Mouse (Mus musculus) kidney, embryonic 15.5 days (tissue): ENCODE measurements around the gene Rimbp3. TPM values are rescaled to one million over a fixed set of nuclear protein-coding genes. Genes with fewer than 3 reads are reported as not detected.
"Not testable (repeated sequence)": the region's sequence is repeated elsewhere in the genome, so short reads cannot be mapped to it uniquely, and the experiment has no call there.

Experiments used
- ATAC-seq: fragments of 200-750 bp; cut with Nextera tagmentation; replicated peaks from 2 replicates; pipeline ENCODE4 v1.8.0; 2017; ENCODE audit warnings: moderate TSS enrichment; ENCODE audit not compliant: low FRiP score
- H3K27ac ChIP-seq: fragments of 300-500 bp; sonication (generic); 2 replicates; pipeline ENCODE4 v1.5.1; 2015; ENCODE audit warnings: mild to moderate bottlenecking, inconsistent platforms
- H3K27me3 ChIP-seq: fragments of 300-500 bp; sonication (generic); 2 replicates; pipeline ENCODE4 v1.6.1; 2015; ENCODE audit warnings: inconsistent platforms
- H3K36me3 ChIP-seq: fragments of 300-500 bp; sonication (generic); 2 replicates; pipeline ENCODE4 v1.6.1; 2015; ENCODE audit warnings: inconsistent platforms
- H3K4me1 ChIP-seq: fragments of 300-500 bp; sonication (generic); 2 replicates; pipeline ENCODE4 v1.6.1; 2015; ENCODE audit warnings: inconsistent platforms
- H3K4me2 ChIP-seq: fragments of 300-500 bp; sonication (generic); 2 replicates; pipeline ENCODE4 v1.6.1; 2015; ENCODE audit warnings: moderate library complexity, mild to moderate bottlenecking, inconsistent platforms
- H3K4me3 ChIP-seq: fragments of 300-500 bp; sonication (generic); replicated peaks from 2 replicates; pipeline ENCODE4 v1.5.1; 2015; ENCODE audit warnings: mild to moderate bottlenecking, inconsistent platforms
- H3K9ac ChIP-seq: fragments of 300-500 bp; sonication (generic); 2 replicates; pipeline ENCODE4 v1.6.1; 2015; ENCODE audit warnings: mild to moderate bottlenecking, inconsistent platforms
- H3K9me3 ChIP-seq: fragments of 300-500 bp; sonication (generic); replicated peaks from 2 replicates; pipeline ENCODE4 v1.6.1; 2016; ENCODE audit warnings: inconsistent platforms
- WGBS: fragments of 180-500 bp; shearing (Covaris S2); methylation state at CpG from one replicate; pipeline ENCODE4 v1.1.7; 2015; ENCODE audit warnings: mixed read lengths; 5-methylcytosine and 5-hydroxymethylcytosine counted together
- polyA plus RNA-seq: library from polyadenylated mRNA; unstranded; fragments of >200 nt; fragmentation: Nextera tagmentation; extraction: Ambion mirVana; gene quantifications from 2 replicates; pipeline ENCODE4 v1.2.1, GENCODE M21; 2015

The Rimbp3 gene
- 0.44 and 0.73 TPM in 2 replicates for polyA plus RNA-seq

GRCm38 (mm10) chr16:17208389-17209361 is at the start of gene Rimbp3:
Gene Rimbp3 (plus strand): TSS chr16:17208603.
- Histone ChIP-seq H3K9ac (peak within 1 kb of the TSS; percentile 46), H3K4me2 (peak within 1 kb of the TSS; percentile 92), H3K4me1 (peaks cover 23% of the 10 kb centered on the region), H3K4me3 (peak within 1 kb of the TSS; percentile 52), H3K36me3 (no peaks in the 10 kb centered on the region), H3K27me3 (peaks cover 48% of the 10 kb centered on the region), H3K9me3 (no peaks in the 10 kb centered on the region), H3K27ac (peak within 1 kb of the TSS; percentile 34)
- ATAC-seq = peak; percentile 85
- WGBS = under 1% methylated on average over 85 of the region's 85 CpGs

- not testable (repeated sequence) for H3K4me2 ChIP-seq
- WGBS = 98% methylated on average over 1 of the region's 1 CpGs
Measured at GRCm38 (mm10) chr16:17165478-17165877, 42.9 kb upstream of the Rimbp3 start.

GRCm38 (mm10) chr16:17167179-17167578 is 41.2 kb upstream of the Rimbp3 start:
- no peak overlapping the region for H3K27ac ChIP-seq
- no peak for ATAC-seq
- peaks cover 83% of the 10 kb centered on the region for H3K36me3 ChIP-seq
- H3K9ac ChIP-seq = no peak overlapping the region
- no peaks in the 10 kb centered on the region for H3K9me3 ChIP-seq
- H3K4me1 ChIP-seq = no peaks in the 10 kb centered on the region
- no peaks in the 10 kb centered on the region for H3K27me3 ChIP-seq
- no peak overlapping the region for H3K4me3 ChIP-seq
- no peak overlapping the region for H3K4me2 ChIP-seq

More at GRCm38 (mm10) chr16:17165478-17165877, 42.9 kb upstream of the Rimbp3 start:
- not testable (repeated sequence) for ATAC-seq, H3K27me3 ChIP-seq, H3K4me3 ChIP-seq, H3K9me3 ChIP-seq, H3K9ac ChIP-seq, H3K27ac ChIP-seq, H3K4me1 ChIP-seq
- H3K36me3 ChIP-seq = peaks cover 70% of the 10 kb centered on the region

- no peak overlapping the region for H3K9ac ChIP-seq
- H3K27me3 ChIP-seq = no peaks in the 10 kb centered on the region
- H3K4me2 ChIP-seq = no peak overlapping the region
- no peaks in the 10 kb centered on the region for H3K4me1 ChIP-seq
- H3K27ac ChIP-seq = no peak overlapping the region
- H3K36me3 ChIP-seq = peaks cover 84% of the 10 kb centered on the region
- WGBS = 91% methylated on average over 5 of the region's 5 CpGs
- ATAC-seq = no peak
- H3K9me3 ChIP-seq = no peaks in the 10 kb centered on the region
- H3K4me3 ChIP-seq = no peak overlapping the region
Measured at GRCm38 (mm10) chr16:17168049-17168448, 40.4 kb upstream of the Rimbp3 start.

GRCm38 (mm10) chr16:17175765-17176164 is 32.6 kb upstream of the Rimbp3 start:
- 85% methylated on average over 2 of the region's 2 CpGs for WGBS
- Histone ChIP-seq H3K9me3 (no peaks in the 10 kb centered on the region), H3K36me3 (peaks cover 69% of the 10 kb centered on the region), H3K4me3 (no peak overlapping the region), H3K27me3 (no peaks in the 10 kb centered on the region), H3K27ac (no peak overlapping the region), H3K9ac (no peak overlapping the region), H3K4me1 (no peaks in the 10 kb centered on the region), H3K4me2 (no peak overlapping the region)
- no peak for ATAC-seq

- Histone ChIP-seq H3K27me3 (no peaks in the 10 kb centered on the region), H3K4me3 (no peak overlapping the region), H3K9me3 (no peaks in the 10 kb centered on the region), H3K27ac (no peak overlapping the region), H3K36me3 (peaks cover 50% of the 10 kb centered on the region), H3K4me2 (no peak overlapping the region), H3K4me1 (no peaks in the 10 kb centered on the region), H3K9ac (no peak overlapping the region)
- 94% methylated on average over 1 of the region's 1 CpGs for WGBS
- ATAC-seq = no peak
Measured at GRCm38 (mm10) chr16:17177623-17178170, 30.7 kb upstream of the Rimbp3 start.

- Histone ChIP-seq H3K9ac (no peak overlapping the region), H3K4me2 (no peak overlapping the region), H3K9me3 (no peaks in the 10 kb centered on the region), H3K4me3 (no peak overlapping the region), H3K27me3 (no peaks in the 10 kb centered on the region), H3K27ac (no peak overlapping the region), H3K4me1 (no peaks in the 10 kb centered on the region), H3K36me3 (peaks cover 37% of the 10 kb centered on the region)
- 95% methylated on average over 3 of the region's 3 CpGs for WGBS
- ATAC-seq = no peak
Measured at GRCm38 (mm10) chr16:17179706-17180105, 28.7 kb upstream of the Rimbp3 start.

GRCm38 (mm10) chr16:17181382-17181781 is 27.0 kb upstream of the Rimbp3 start:
- H3K27ac ChIP-seq = no peak overlapping the region
- no peak overlapping the region for H3K4me3 ChIP-seq
- no peak for ATAC-seq
- peaks cover 36% of the 10 kb centered on the region for H3K36me3 ChIP-seq
- whole genome bisulfite sequencing = 86% methylated on average over 4 of the region's 4 CpGs
- no peaks in the 10 kb centered on the region for H3K9me3 ChIP-seq
- no peaks in the 10 kb centered on the region for H3K27me3 ChIP-seq
- no peaks in the 10 kb centered on the region for H3K4me1 ChIP-seq
- no peak overlapping the region for H3K4me2 ChIP-seq
- no peak overlapping the region for H3K9ac ChIP-seq

GRCm38 (mm10) chr16:17182136-17182535 is 26.3 kb upstream of the Rimbp3 start:
- no peaks in the 10 kb centered on the region for H3K27me3 ChIP-seq
- no peak overlapping the region for H3K9ac ChIP-seq
- WGBS = 74% methylated on average over 2 of the region's 2 CpGs
- no peak overlapping the region for H3K27ac ChIP-seq
- no peak overlapping the region for H3K4me3 ChIP-seq
- H3K4me1 ChIP-seq = no peaks in the 10 kb centered on the region
- ATAC-seq = no peak
- no peak overlapping the region for H3K4me2 ChIP-seq
- H3K9me3 ChIP-seq = no peaks in the 10 kb centered on the region
- H3K36me3 ChIP-seq = peaks cover 37% of the 10 kb centered on the region

GRCm38 (mm10) chr16:17183003-17183402 is 25.4 kb upstream of the Rimbp3 start:
- H3K4me3 ChIP-seq = no peak overlapping the region
- no peak overlapping the region for H3K27ac ChIP-seq
- WGBS = 79% methylated on average over 3 of the region's 3 CpGs
- no peak overlapping the region for H3K9ac ChIP-seq
- no peaks in the 10 kb centered on the region for H3K9me3 ChIP-seq
- no peaks in the 10 kb centered on the region for H3K27me3 ChIP-seq
- H3K4me2 ChIP-seq = no peak overlapping the region
- peaks cover 32% of the 10 kb centered on the region for H3K36me3 ChIP-seq
- ATAC-seq = no peak
- no peaks in the 10 kb centered on the region for H3K4me1 ChIP-seq

GRCm38 (mm10) chr16:17185475-17185874 is 22.9 kb upstream of the Rimbp3 start:
- Histone ChIP-seq H3K9me3 (no peaks in the 10 kb centered on the region), H3K4me2 (no peak overlapping the region), H3K4me3 (no peak overlapping the region), H3K4me1 (no peaks in the 10 kb centered on the region), H3K27ac (no peak overlapping the region), H3K27me3 (no peaks in the 10 kb centered on the region), H3K9ac (no peak overlapping the region), H3K36me3 (peaks cover 32% of the 10 kb centered on the region)
- ATAC-seq = no peak

GRCm38 (mm10) chr16:17193823-17194222 is 14.6 kb upstream of the Rimbp3 start:
- no peak overlapping the region for H3K4me3 ChIP-seq
- no peaks in the 10 kb centered on the region for H3K4me1 ChIP-seq
- no peak overlapping the region for H3K27ac ChIP-seq
- H3K9me3 ChIP-seq = no peaks in the 10 kb centered on the region
- H3K36me3 ChIP-seq = peaks cover 38% of the 10 kb centered on the region; the same call in 1 of the 2 replicates
- 97% methylated on average over 4 of the region's 4 CpGs for WGBS
- H3K4me2 ChIP-seq = no peak overlapping the region
- H3K27me3 ChIP-seq = no peaks in the 10 kb centered on the region
- no peak overlapping the region for H3K9ac ChIP-seq
- ATAC-seq = no peak
